Mouse (Mus musculus) NIH3T3 (cell line): Measurements from ENCODE around the gene Gprin2.
A peak's percentile ranks its signal among the peaks of the same experiment; 100 is the strongest.

Experiments used
- DNase-seq: peaks from one replicate; pipeline ENCODE4 v3.0.0-alpha.2; 2012; ENCODE audit warnings: low read depth

Gene Gprin2

DNA sequence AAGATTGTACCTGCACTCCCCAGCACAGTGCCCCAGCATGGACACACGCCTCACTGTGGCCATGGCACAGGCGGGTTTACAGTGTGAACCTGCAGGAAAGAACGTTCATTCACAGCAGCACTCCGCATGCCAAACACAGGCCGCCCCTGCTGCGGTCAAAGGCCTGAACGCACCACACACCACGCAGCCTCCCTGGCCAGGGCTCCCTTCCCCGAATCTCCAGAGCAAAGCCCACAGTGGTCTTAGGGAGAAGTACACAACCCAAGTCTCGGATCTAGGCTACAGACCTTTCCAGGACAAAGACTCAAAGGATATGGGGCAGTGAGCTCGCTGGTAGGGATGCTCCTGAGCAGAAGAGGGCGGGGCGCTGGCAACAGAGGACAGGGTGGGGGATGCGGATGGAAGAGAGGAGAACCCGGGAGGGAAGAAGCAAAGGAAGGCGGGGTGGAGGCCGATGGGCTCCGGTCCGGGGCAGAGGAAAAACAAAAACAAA lies 669 bp downstream of the Gprin2 start:
- DNase-seq, result no peak

DNA sequence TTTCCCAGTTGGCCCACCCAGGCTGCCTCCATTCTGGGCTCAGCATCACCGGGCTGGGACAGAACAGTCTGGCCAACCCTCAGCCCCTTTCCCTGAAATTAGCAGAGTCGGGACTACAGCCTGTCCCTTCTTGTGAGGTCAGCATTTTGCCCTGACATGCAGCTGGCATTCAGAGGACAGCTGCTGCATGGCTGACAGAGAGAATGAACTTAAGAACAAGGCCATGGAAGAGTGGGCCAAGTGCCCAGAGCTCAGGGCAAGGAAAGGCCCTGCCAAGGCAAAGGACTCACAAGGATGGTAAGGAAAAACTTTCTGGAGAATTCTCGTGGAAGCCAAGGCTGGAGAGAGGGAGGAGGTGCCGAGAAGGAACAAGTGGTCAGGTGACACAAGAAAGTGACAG lies 4.7 kb downstream of the Gprin2 start:
- peak; percentile 12 for DNase-seq

DNA sequence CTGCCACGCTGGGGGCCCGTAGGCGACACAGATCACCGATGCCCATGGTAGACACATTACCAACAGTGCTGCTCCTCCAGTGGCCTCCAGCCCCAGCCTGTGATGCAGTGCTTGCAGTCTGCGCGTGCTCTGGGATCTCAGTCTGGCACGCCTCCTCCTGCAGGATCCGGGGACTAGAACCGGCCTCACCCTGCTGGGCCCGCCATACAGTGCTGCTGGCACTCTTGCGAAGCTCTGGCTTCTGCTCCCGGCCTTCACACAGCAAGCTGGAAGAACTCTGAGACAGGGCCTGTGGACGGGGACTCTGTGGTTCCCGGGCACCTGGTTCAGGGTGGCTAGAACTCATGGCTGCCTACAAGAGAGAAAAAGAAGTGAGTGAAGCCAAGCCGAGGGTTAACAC lies 6.0 kb downstream of the Gprin2 start:
- no peak for DNase-seq

DNA sequence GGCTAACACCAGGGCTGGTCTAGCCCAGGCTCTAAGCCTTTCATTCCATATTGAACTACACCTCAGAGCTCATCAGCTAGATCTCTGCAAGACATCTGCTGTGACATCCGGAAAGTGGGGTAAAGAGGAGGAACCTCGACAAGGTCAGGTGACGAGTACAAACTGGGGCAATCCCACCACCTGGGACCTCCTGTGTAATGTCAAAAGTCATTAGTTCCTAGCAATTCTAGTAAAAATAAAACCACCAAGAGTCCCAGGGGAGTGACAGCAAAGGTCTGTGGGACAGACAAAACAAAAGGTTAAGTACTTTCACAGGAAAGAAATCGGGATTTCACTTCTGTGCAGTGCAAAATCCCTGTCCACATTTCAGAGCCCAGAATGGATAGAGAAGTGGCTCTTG lies 7.6 kb downstream of the Gprin2 start:
- DNase-seq, result no peak

DNA sequence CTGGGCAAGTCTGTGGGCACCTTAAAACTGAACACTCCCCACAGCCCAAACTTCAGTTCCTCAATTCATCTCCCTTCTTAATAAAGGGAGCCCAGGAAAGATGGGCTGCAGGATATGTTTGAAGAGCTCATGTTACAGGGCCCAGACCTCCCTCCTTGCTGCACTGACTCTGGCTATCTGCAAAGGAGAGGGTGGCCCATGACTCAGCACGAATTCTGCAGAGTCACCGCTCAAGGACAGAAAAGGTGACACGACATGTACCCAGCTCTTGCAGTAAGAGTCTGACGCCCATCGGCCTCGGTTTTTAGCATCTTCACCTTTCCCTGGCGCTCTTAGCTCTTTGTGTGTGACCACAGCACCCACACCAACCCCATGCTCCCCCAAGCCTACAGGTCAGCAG lies 11.1 kb downstream of the Gprin2 start:
- no peak for DNase-seq

DNA sequence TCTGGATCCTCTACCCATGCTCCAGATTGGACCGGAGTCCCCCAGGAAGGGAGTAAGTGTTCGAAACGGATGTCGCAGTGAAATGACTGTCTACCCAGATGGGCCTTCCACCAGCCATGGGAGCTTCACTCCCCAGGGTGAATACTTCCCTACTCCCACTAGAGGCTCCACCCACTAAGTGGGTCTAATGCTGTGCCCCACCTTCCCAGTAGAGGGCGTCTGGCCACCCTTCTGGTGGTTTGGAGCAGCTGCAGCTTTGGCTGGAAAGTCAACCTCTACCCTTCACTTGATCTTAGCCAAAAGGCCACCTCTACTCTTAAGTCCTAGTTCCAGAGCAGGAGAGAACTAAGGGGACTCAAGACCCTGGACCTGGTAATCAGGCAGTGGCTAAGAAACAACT lies 12.8 kb downstream of the Gprin2 start:
- peak; percentile 27 for DNase-seq

DNA sequence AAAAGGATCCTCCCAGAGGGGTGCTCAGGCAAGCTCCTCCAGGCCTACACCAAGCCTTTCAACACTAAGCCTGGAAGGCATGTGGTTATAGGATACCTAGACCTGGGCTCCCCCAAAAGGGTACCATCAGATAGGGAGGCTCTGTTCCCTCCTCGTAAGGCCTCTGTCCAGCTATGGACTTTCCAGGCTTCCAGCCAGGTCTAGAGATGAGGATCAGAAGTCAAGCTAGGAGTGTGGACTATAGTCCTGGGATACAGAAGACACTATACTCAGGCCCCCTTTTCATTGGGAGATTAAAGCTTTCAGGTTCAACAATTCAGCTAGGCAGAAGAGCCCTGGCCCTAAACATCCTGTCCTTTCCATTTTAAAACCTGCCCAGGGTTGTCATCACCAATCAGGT lies 18.4 kb downstream of the Gprin2 start:
- DNase-seq, result no peak

DNA sequence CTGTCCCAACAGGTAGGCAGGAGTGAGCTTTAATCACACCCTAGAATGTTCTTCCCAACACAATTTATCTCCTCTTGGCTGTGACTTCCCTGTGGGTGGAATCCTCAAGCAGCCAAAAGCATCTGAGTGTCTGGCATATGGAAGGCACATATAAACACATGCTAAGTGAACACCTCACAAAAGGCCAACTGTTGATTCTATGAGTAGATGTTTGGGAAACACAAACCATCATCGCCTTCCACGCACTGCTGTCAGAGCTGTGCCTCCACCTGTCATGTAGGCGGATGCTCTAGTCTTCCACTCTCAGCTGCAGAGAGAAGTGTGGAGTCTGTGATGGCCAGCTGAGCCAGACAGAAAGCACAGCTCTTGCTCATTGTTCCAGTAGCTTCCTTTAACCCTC lies 22.1 kb downstream of the Gprin2 start:
- DNase-seq, result no peak

DNA sequence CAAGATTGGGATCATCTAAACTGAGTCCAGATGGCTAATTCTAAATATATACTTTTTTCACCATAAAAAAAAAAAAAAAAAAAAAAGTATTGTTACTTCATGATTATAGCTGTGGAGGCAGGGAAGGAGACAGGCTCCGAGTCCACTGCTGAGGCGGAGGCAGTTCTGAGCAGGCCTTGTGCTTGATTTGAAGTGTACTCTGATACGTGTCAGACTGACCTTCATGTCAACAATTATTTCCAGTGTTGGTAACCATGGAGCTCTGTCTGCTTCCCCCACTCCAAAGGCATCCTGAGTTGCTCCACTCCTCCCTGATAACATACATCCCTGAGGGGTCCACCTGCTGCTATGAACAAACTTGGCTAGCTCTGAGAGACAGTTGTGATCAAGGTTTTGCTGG lies 30.3 kb downstream of the Gprin2 start:
- DNase-seq, result no peak

DNA sequence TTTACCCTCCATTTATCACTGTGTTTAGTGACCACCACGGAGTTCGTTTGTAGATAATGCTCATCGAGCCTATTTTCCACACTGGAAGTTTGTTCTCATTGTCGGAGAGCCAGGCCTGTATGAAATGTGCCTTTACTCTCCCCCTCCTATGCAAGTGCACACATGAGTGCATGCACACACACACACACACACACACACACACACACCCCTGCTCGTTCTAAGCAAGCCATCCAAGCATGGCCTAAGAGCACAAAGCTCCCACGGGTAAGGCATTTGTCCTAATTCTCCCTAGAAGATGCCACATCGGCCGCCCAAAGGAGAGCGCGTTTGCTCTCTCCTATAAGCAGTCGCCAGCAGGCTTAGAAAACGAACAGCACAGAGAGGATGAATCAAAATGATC lies 45.7 kb downstream of the Gprin2 start:
- no peak for DNase-seq

DNA sequence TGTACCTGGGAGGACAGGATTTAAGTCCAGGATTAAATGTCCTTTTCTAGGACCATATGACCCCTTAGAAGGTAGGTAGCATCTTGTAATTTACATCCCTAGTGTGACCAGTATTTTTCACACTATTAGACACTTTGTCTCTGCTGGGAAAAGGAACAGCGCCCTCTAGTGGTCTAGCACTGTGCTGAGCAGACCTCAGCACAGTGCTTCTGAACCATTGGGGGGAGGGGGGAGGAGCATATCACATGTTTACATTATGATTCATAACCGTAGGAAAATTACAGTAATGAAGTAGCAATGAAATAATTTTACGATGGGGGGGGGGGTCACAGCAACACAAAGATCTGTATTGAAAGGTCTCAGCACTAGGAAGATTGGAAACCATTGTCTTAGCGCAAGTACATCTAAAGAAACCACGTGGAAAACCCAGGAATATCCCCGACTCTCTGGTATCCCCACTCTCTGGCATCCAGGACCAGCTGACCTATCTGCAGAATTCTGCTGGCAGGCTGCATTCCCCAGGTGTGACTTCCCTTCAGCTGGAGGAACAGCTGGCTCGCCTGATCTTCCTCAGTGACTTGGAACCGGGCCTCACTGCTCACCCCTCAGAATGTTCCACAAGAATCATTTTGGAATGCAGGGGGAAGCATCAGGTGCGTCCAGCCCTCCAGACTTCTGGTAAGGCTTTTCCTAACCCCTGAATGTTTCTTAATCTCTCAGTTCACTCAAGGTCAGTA lies 46.7 kb downstream of the Gprin2 start:
- peak; percentile 72 for DNase-seq

DNA sequence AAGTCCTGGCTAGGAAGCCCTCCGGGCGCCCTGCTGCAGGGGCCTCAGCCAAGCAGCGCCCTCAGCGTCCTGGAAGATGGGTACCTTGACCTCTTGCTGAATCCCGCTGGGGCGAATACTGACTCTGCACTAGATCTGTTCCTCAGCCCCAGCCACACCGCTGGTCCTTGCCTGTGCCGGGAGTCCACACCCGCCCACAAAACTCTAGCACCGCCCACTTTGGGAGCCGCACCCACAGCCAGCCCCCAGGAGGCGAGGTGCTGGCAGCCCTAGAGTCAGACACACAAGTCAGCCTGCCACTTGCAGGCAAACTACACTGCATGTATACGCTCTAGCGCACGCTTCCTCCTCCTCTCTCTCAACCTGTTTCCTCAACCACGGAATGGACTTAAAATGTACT lies 49.1 kb downstream of the Gprin2 start, which contains the start of gene Npy4r:
Npy4r (minus strand) TSS at position 148 of the 400 bp plus-strand sequence.
- DNase-seq, result peak; percentile 38

DNA sequence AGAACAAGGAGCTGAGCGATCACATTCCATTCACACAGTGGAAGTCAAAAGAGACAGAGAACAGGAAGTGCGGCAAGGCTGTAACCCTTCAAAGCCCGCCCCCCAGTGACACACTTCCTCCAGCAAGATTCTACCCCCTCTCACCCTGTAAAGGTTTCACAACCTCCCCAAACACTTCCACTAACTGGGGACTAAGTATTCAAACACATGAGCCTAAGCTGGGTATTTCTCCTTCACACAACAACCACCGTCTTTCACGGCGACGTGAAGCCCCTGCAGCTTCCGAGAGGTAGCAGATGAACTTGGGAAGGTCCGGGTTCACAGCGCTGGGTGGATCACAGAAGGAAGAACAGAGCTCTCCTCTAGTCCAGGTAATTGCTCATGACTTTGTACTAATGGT lies 58.5 kb downstream of the Gprin2 start:
- DNase-seq, result no peak

DNA sequence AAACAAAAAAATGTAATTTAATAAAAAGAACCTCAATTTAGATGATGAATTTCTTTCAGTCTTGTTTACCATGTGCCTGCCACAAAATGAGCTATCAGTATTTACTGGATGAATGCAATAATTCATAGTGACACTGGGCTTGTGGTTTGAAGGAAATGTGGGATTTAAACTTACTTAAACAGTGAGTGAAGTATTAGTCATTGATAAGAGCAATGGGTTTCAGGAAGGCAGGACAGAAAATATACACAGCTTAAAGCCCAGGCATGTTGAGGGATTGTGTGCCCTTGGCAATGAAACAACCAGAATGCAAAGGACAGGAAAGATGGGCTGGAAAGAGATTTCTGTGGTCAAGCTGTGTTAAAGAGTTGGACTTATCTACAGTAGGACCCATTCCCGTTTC lies 59.1 kb downstream of the Gprin2 start:
- peak; percentile 28 for DNase-seq

DNA sequence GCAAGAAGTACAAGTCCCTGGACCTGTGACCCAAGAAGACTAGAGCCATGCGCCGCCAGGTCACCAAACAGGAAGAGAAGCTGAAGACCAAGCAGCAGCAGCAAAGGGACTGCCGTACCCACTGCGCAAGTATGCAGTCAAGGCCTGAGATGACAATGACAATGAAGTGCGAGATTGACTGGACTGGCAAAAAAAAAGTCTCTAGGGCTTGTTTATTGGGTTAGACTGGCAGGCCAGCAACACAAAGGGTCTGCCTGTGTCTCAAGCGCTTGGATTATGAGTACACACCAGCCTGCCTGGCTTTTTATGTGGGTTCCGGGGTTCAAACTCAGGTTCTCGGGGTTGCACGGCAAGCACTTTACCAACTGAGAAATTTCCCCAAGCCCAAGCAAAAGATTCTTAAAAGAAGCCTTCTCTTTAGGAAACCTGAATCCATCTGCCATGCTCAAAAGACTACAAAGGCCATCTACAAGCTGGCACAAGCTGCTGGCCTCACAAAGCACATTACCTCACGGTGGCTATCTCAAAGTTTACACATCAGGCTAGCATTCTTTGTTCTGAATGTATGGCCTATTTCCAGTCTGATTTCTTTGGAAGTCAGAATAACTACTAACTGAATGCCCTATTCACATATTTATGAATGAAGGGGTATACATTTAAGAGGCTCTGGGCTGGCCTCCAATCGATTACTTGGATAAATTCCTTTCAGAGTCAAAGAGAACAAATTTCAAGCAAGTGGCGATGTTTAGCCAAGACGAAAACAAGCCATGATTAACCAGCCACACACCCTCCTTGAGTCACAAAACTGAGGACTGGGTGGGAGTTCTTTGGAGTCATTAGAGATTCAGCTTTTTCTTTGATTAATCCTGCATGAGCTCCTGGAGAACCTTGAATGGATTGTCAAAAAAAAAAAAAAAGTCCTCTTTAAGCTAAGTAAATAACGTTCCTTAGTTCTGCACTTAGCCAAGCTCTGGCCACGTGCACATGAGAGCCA lies 61.5 kb downstream of the Gprin2 start:
- DNase-seq, result peak; percentile 16
